Mouse (Mus musculus) liver, embryonic 12.5 days (tissue): Measurements from ENCODE around the gene Cyb5b. TPM values are rescaled to one million over a fixed set of nuclear protein-coding genes. Genes with fewer than 3 reads are reported as not detected.

Source experiments
- ATAC-seq: fragments of 200-750 bp; cut with Nextera tagmentation; 2 replicates; pipeline ENCODE4 v1.8.0; 2017; ENCODE audit warnings: moderate number of reproducible peaks, mild to moderate bottlenecking, moderate library complexity
- H3K27ac ChIP-seq: fragments of 300-500 bp; sonication (generic); 2 replicates; pipeline ENCODE4 v1.5.1; 2016; ENCODE audit warnings: mild to moderate bottlenecking
- H3K27me3 ChIP-seq: fragments of 300-500 bp; sonication (generic); replicated peaks from 2 replicates; pipeline ENCODE4 v1.6.1; 2016; ENCODE audit warnings: mild to moderate bottlenecking, moderate library complexity
- H3K36me3 ChIP-seq: fragments of 300-500 bp; sonication (generic); 2 replicates; pipeline ENCODE4 v1.6.1; 2016; ENCODE audit warnings: mild to moderate bottlenecking, moderate library complexity
- H3K4me1 ChIP-seq: fragments of 300-500 bp; sonication (generic); 2 replicates; pipeline ENCODE4 v1.6.1; 2016
- H3K4me2 ChIP-seq: fragments of 300-500 bp; sonication (generic); 2 replicates; pipeline ENCODE4 v1.6.1; 2016; ENCODE audit warnings: mild to moderate bottlenecking, moderate library complexity
- H3K4me3 ChIP-seq: fragments of 300-500 bp; sonication (generic); 2 replicates; pipeline ENCODE4 v1.5.1; 2016; ENCODE audit warnings: mild to moderate bottlenecking, moderate library complexity
- H3K9ac ChIP-seq: fragments of 300-500 bp; sonication (generic); 2 replicates; pipeline ENCODE4 v1.6.1; 2016; ENCODE audit warnings: mild to moderate bottlenecking, moderate library complexity
- H3K9me3 ChIP-seq: fragments of 300-500 bp; sonication (generic); replicated peaks from 2 replicates; pipeline ENCODE4 v1.6.1; 2016; ENCODE audit warnings: mild to moderate bottlenecking, moderate library complexity
- WGBS: fragments of 180-500 bp; shearing (Covaris S2); methylation state at CpG from one replicate; pipeline ENCODE4 v1.1.7; 2016; ENCODE audit not compliant: insufficient replicate concordance; 5-methylcytosine and 5-hydroxymethylcytosine counted together
- polyA plus RNA-seq: library from polyadenylated mRNA; unstranded; fragments of >200 nt; fragmentation: Nextera tagmentation; extraction: Ambion mirVana; gene quantifications from 2 replicates; pipeline ENCODE4 v1.2.1, GENCODE M21; 2016

The Cyb5b gene
- polyA plus RNA-seq, 1 experiment from 2014 or later = 52.5 TPM

DNA sequence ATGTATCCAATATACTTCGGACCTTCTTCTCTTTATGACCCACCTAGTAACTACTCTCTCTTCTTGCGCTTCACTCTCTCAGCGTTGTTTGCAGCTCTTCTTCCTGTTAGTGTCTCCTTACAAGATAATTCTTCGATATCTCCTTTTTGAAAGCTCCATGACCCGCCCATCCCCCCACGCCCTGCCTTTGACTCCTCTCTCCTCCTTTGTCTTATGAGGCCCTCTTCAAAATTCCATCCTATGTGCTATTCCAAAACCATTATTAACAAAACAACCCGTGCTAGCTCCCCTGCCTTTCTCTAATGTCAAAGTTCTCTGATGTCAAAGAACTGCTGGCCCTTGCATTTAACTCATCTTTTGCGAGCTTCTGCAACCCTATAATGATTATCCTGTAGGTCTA is 67.7 kb downstream of the Cyb5b start:
- peaks cover 36% of the 10 kb centered on the region for H3K4me1 ChIP-seq
- no peaks in the 10 kb centered on the region for H3K27me3 ChIP-seq
- no peaks in the 10 kb centered on the region for H3K9me3 ChIP-seq
- H3K4me2 ChIP-seq = no peak overlapping the region
- H3K27ac ChIP-seq = no peak overlapping the region
- H3K4me3 ChIP-seq = no peak overlapping the region
- no peaks in the 10 kb centered on the region for H3K36me3 ChIP-seq
- no peak for ATAC-seq
- 55% methylated on average over 8 of the region's 8 CpGs for WGBS
- no peak overlapping the region for H3K9ac ChIP-seq

- Histone ChIP-seq H3K36me3 (no peaks in the 10 kb centered on the region), H3K27ac (no peak overlapping the region), H3K9me3 (no peaks in the 10 kb centered on the region), H3K4me2 (no peak overlapping the region), H3K4me1 (peaks cover 39% of the 10 kb centered on the region), H3K27me3 (no peaks in the 10 kb centered on the region), H3K4me3 (no peak overlapping the region), H3K9ac (no peak overlapping the region)
- WGBS = 36% methylated on average over 2 of the region's 2 CpGs
- peak; percentile 36; the same call in 1 of the 2 replicates for ATAC-seq
Observed at GRCm38 (mm10) chr8:107219078-107219477, 68.6 kb downstream of the Cyb5b start.

DNA sequence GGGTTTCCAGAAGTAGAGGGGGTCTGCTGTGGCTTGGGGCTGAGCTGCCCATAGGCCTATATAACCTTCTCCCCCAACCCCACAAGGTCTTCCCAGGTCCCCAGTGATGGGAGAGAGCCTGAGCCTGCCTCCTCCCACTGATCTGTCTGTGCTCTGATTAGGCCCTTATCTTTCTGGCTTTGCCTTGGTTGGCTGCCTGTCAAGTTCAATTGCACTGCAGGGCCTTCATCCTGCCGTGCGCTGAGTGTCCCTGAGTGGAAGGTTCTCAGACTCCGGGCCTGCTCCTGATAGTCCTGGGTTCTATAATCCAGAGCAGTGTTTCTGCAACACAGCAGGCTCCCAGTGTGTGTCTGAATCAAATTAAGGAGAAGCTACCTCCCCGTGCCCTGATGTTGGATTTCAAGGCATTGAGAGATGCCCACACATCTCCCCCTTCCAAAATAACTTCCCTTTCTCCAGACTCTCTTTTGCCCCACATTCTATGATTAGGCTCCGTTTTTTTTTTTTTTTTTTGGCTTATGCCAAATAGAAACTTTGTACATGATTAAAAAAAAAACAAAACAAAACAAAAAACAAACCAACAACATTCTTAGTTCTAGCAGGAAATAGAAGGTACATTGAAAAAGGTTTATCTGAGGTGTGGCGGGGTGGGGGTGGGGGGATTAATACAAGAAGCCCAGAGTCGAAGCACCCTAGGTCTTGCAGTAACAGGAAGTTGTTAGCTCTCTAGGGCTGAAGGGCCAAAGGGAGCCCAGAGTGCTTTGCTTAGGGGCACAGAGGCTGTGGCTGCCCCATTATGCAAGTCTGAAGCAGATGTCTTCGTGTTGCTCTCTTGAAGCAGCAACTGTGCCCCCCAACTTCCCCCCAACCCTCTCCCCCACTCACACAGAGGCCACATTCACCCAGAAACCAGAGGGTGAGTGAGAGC is 71.7 kb downstream of the Cyb5b start:
- peak; percentile 67 for ATAC-seq
- peaks cover 34% of the 10 kb centered on the region for H3K4me1 ChIP-seq
- 25% methylated on average over 8 of the region's 8 CpGs for WGBS
- no peak overlapping the region for H3K4me2 ChIP-seq
- no peaks in the 10 kb centered on the region for H3K27me3 ChIP-seq
- no peaks in the 10 kb centered on the region for H3K9me3 ChIP-seq
- H3K27ac ChIP-seq = no peak overlapping the region
- no peaks in the 10 kb centered on the region for H3K36me3 ChIP-seq
- H3K4me3 ChIP-seq = no peak overlapping the region
- no peak overlapping the region for H3K9ac ChIP-seq

DNA sequence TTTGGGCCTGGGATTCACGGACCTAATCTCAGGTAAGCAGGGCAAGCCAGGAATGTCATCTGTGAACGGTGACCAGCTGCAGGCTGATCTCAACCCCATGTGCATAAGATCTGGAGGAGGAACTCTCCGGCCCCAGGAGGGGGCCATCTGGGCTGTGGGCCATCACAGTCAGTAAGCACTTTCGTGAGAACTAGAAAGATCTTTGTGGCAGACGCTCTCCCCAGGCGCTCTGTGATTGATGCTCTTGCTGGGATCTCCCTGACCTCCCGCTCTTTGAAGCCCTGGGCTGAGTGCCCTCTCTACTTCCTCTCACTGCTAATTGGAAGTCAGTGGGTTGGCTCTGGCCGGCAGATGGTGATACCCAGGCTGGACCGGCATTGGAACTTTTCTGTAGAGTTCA is 75.7 kb downstream of the Cyb5b start:
- H3K27me3 ChIP-seq = no peaks in the 10 kb centered on the region
- H3K27ac ChIP-seq = no peak overlapping the region
- no peaks in the 10 kb centered on the region for H3K36me3 ChIP-seq
- no peak for ATAC-seq
- H3K4me2 ChIP-seq = no peak overlapping the region
- no peak overlapping the region for H3K9ac ChIP-seq
- H3K4me1 ChIP-seq = peaks cover 17% of the 10 kb centered on the region
- 46% methylated on average over 9 of the region's 9 CpGs for WGBS
- H3K9me3 ChIP-seq = no peaks in the 10 kb centered on the region
- H3K4me3 ChIP-seq = no peak overlapping the region

DNA sequence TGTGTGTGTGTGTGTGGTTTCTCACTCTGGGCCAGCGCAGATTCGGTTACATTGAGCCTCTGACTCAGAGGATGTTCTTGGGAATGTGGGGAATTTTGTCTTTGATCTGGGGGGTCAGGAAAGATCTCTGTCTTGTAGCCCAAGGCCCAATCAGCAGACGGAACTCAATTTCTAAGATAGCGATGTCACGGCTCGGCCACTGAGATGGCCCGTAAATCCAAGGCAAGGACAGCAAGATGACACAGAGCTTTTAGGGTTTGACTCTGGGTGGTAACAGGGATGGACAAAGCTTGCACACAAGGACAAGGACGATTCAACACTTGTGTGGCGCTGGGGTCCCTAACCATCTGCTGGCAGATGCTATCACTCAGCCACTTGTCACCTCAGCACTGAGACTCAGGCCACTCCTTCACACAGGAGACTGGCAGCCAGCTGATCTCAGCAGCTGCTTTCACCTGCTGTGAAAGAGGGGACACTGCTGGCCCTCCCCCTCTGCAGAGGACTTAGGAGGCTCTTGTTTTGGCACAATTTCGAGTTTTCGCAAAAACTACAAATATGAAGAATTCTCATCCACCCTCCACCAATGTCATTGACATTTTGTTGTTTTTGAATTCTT is 76.7 kb downstream of the Cyb5b start:
- Histone ChIP-seq H3K36me3 (no peaks in the 10 kb centered on the region), H3K4me2 (no peak overlapping the region), H3K27me3 (no peaks in the 10 kb centered on the region), H3K9ac (no peak overlapping the region), H3K4me3 (no peak overlapping the region), H3K9me3 (no peaks in the 10 kb centered on the region), H3K4me1 (peaks cover 11% of the 10 kb centered on the region), H3K27ac (no peak overlapping the region)
- WGBS = 62% methylated on average over 11 of the region's 11 CpGs
- no peak for ATAC-seq

- Histone ChIP-seq H3K9ac (no peak overlapping the region), H3K9me3 (no peaks in the 10 kb centered on the region), H3K27ac (no peak overlapping the region), H3K36me3 (no peaks in the 10 kb centered on the region), H3K4me1 (peaks cover 6% of the 10 kb centered on the region; the same call in 1 of the 2 replicates), H3K27me3 (no peaks in the 10 kb centered on the region), H3K4me3 (no peak overlapping the region), H3K4me2 (no peak overlapping the region)
- ATAC-seq = no peak
- WGBS = 69% methylated on average over 3 of the region's 3 CpGs
Observed at GRCm38 (mm10) chr8:107233251-107233650, 82.8 kb downstream of the Cyb5b start.

DNA sequence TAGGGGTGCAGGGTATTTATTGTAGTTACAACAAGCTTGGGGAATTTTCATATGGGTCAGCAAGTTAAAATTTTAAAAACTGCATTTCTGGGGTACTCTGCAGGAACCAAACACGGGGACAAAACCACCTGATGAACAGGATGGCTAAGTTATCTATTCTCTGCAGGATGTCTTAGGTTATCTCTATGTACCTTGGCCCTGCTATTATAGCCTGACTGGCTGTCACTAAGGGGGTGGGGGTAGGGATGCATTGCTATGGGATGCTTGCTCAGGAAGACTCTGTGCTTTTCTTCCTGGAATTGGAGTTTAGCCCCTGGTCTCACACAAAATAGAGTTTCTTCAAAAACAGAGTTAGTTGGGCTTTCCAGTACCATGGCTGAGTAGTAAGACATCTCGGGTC is 83.3 kb downstream of the Cyb5b start:
- Histone ChIP-seq H3K27me3 (no peaks in the 10 kb centered on the region), H3K4me1 (peaks cover 6% of the 10 kb centered on the region; the same call in 1 of the 2 replicates), H3K9ac (no peak overlapping the region), H3K36me3 (no peaks in the 10 kb centered on the region), H3K9me3 (no peaks in the 10 kb centered on the region), H3K4me3 (no peak overlapping the region), H3K27ac (no peak overlapping the region), H3K4me2 (no peak overlapping the region)
- WGBS = 39% methylated on average over 2 of the region's 2 CpGs
- no peak for ATAC-seq

Other genes starting within 250 kb of the Cyb5b start
- 3.5 and 4.1 TPM in 2 replicates for gene Sntb2, start 214.9 kb upstream of the Cyb5b start, polyA plus RNA-seq
- gene Vps4a, start 119.4 kb upstream of the Cyb5b start, polyA plus RNA-seq = 32.8 and 33.7 TPM in 2 replicates
- gene Pdf, start 102.0 kb upstream of the Cyb5b start, polyA plus RNA-seq = 30.1 and 35.4 TPM in 2 replicates
- gene Cog8, start 94.0 kb upstream of the Cyb5b start, polyA plus RNA-seq = 31.2 and 32.2 TPM in 2 replicates
- 83.4 and 83.8 TPM in 2 replicates for gene Nip7, start 93.8 kb upstream of the Cyb5b start, polyA plus RNA-seq
- 5.6 and 5.7 TPM in 2 replicates for gene Tmed6, start 85.0 kb upstream of the Cyb5b start, polyA plus RNA-seq
- gene Terf2, start 54.1 kb upstream of the Cyb5b start, polyA plus RNA-seq = 9.2 and 11.5 TPM in 2 replicates
- gene Nfat5, start 142.8 kb downstream of the Cyb5b start, polyA plus RNA-seq = 3.4 and 3.5 TPM in 2 replicates